Mouse (Mus musculus) spleen, postnatal 14 days (tissue): ENCODE results near the gene Chic2.
A peak's percentile ranks its signal among the peaks of the same experiment; 100 is the strongest.

Experiments
- DNase-seq, 2 experiments: peaks; one replicate each; pipeline ENCODE4 v3.0.0; 2021 to 2022; ENCODE audit warnings: low spot score in 2 of 2

Gene Chic2

DNA sequence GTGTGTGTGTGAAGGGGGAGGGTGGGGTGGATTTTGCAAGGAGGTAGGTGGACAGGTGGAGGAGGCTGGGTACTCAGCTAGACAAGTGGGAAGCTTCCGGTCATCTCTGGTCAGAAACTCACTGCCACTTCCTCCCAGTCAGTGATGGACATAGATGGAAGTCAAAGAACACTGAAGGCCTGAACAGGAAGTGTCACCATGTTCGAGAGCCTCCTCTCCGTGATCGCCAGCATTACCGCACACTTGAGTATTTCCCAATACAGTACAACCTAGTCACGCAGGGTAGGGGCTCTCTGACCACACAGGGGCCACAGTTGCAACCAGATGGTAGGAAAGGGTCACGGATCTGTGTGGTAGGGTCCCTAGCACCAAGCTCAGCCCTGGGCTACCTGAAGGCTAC lies 69.1 kb downstream of the Chic2 start:
- no peak for DNase-seq

DNA sequence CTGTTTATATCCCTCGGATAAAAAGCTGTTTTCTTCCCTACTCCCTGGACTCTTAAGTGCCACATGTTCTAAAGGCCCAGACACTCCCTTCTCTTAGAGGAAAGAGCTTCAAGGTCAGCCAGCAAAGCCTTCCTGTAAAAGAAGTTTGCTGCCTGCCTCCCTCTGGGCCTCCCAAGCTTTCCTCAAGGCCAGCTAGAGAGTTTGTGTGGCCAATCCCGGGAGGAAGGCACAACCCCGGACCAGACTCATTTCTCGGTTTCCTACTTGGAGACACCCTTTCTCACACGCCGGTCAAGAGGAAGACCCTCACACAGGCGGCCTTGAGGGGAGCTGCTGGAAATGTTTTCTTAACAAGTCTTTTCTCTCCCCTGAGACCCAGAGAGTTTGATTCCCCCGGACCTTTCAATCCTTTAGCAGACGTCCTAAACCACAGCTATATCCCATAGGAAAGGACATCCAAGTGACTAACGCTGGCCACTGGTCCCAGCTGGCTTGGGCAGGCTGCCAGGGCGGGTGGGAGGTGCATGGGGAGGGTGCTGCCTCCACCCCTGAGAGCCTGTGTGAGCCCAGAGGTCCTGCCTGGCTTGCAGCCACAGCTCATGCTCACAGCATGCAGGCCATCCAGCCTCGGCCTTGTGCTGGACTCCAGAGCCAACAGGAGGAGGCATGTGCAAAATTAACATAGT lies 69.7 kb downstream of the Chic2 start:
- DNase-seq, result peak in 1 of 2 experiments; percentile 10

DNA sequence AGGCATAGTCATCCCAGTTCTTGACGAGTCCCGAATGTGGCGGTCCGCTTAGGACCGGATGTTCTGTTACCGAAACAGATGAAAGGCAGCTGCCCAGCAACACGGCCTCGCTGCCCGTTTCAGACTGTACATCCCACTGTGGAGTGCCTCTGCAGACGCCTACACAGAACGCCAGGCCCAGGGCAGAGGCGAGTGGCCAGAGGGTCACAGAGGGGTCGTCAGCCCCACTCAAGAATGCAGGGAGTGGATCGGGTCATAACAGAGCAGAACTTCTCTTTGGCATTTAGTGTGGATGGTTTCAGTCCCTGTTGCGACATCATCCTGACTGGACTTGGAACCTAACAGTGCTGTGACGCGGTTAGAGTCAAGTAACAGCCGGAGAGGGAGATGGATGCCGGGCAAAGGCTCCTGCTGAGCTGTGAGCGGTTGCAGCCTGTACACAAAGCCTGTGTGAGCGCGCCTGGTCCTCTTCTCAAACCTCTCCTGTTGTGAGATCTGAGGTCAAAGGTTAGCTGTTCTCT lies 70.5 kb downstream of the Chic2 start:
- DNase-seq, result peak in 1 of 2 experiments; percentile 4

- no peak for DNase-seq
Measured at GRCm38 (mm10) chr5:74971418-74971817, 73.2 kb downstream of the Chic2 start.

GRCm38 (mm10) chr5:74969341-74969740 lies 75.2 kb downstream of the Chic2 start:
- DNase-seq, result no peak

DNA sequence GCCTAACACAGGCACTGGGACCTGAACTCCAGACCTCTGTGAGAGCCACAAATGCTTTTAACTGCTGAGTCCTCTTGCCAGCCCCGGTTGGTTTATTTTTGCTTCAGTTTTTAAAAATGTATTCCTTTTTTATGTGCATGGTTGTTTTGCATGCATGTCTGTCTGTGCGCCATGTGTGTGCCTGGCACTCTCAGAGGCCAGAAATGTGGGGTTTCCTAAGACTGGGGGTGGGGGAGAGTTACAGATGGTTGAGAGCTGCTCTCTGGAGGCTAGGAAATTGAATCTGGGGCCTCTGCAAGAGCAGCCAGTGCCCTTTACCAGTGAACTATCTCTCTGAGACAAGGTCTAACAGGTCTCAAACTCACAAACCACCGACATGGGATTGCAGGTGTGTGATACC lies 76.7 kb downstream of the Chic2 start:
- DNase-seq, result no peak

GRCm38 (mm10) chr5:74966891-74967290 lies 77.7 kb downstream of the Chic2 start:
- no peak for DNase-seq

DNA sequence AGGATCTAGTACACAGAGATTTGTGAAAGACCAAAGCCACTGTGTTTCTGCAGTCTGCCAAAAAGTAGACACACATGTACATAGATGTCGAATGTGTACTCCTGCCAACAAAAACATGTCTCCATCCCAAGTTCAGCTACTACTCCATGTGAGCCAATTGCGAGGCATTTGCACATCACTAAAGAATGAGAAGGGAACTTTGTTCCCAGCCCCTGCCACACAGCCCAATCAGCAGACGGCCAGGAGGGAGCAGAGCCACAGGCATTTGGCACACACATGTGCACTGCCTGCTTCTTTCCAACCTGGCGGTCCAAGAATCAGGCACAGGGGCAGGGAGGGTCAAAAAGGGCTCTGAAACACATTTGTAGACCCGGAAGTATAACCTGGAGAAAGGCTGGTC lies 81.8 kb downstream of the Chic2 start:
- no peak for DNase-seq

- peak in 1 of 2 experiments; percentile 13 for DNase-seq
Measured at GRCm38 (mm10) chr5:74960840-74961543, 83.6 kb downstream of the Chic2 start.

GRCm38 (mm10) chr5:74960306-74960705 lies 84.3 kb downstream of the Chic2 start:
- no peak for DNase-seq

- no peak for DNase-seq
Measured at GRCm38 (mm10) chr5:74957293-74958076, 87.1 kb downstream of the Chic2 start.

- no peak for DNase-seq
Measured at GRCm38 (mm10) chr5:74956335-74956734, 88.2 kb downstream of the Chic2 start.

- no peak for DNase-seq
Measured at GRCm38 (mm10) chr5:74955565-74955964, 89.0 kb downstream of the Chic2 start.

DNA sequence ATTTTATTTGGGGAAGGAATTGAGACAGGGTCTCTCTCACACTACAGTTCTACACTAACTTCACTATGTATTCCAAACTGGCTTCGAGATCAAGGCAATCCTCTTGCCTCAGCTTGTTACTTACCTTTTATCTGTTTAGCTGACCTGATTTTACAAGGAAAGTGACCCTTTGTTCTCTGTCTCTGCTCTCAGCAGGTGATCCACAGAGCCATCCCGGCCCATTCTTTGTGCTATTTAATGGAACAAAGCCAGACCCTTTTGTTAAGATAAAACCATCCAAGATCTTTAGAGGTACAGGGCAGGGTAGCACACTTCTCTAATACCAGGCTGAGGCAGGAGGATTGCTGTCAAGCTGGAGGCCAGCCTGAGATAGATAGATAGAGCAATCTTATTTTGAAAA lies 91.6 kb downstream of the Chic2 start:
- no peak for DNase-seq

DNA sequence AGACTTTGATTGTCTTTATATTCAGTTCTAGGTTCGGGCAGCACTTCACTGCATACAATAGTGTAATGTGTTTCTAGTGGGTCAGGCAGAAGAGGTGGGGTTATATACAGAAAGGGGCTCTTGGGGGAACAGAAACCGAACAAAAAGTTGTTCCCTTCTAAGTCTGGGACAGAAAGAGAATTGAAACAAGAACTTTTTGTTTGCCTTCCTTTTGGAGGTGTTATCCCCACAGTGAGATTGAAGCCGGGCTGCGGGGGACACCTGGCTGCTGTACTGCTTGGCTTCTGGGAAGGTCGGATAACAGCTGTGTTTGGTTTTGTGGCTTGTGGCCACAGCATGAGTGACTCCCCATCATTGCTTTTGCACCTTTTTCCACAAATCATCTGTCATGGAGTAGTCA lies 93.2 kb downstream of the Chic2 start:
- DNase-seq, result no peak

- DNase-seq, result no peak
Measured at GRCm38 (mm10) chr5:74949298-74949697, 95.3 kb downstream of the Chic2 start.

GRCm38 (mm10) chr5:74948482-74948881 lies 96.1 kb downstream of the Chic2 start:
- no peak for DNase-seq
